Mouse (Mus musculus) 416B (cell line): ENCODE measurements at regions not wholly inside any gene's neighbourhood (a gene's known extent, or its start where the extent isn't known, plus 50 kb on each side); places are given as distances from the start of the nearest gene placed in this dataset.
"Not testable (repeated sequence)": the region's sequence is repeated elsewhere in the genome, so short reads cannot be mapped to it uniquely, and the experiment has no call there.

Experiments used
- DNase-seq: peaks from one replicate; pipeline ENCODE4 v3.0.0; 2011; ENCODE audit warnings: low read depth

DNA sequence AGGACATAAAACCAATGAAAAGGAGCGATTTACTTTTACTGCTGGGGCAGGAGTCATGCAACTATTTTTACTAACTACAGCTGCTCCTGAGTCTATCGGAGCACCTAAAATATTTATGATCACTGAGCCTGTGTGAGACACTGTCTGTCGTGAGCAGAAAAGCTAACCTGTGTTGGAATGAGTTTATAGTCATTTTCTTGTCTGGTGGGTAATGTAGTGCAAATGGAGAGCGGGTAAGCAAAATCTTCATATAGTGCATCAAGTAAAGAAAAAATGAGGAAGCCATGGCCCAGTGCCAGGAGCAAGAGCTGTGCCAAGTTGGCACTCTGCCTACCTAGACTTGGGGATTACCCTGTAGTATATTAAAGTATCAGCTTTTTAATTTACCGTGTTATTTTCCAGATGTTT, 1363.1 kb upstream of the Got2 start:
- DNase-seq: no peak

DNA sequence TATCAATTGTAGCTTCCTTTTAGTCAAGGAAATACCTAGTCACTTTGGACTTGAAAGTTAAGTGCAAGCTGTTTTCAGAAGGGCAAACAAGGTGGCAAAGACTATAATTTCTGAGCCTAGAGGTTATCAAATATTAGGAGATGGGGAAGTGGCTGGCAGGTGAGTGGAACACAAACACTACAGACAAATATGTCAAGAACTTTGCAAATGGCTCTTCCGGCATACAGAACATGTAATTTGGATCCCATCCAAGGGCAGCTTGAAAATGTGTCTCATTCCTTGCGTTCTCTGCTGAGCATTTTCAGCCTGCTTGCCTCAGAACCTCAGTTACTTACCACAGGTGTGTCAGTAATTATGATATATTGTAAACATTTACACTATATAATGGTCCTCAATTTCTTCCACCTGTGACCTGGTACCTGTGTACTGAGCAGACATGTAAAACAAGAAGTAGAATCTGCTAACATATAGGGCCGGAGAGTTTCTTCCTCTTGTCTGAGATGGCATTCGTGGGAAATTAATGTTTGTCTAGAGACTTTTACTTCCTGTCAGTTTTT, 1346.3 kb upstream of the Got2 start:
- no peak for DNase-seq

- DNase-seq: no peak
Measured at GRCm38 (mm10) chr8:97232619-97233376, 1344.5 kb upstream of the Got2 start.

GRCm38 (mm10) chr8:97231652-97232051, 1343.3 kb upstream of the Got2 start:
- no peak for DNase-seq

DNA sequence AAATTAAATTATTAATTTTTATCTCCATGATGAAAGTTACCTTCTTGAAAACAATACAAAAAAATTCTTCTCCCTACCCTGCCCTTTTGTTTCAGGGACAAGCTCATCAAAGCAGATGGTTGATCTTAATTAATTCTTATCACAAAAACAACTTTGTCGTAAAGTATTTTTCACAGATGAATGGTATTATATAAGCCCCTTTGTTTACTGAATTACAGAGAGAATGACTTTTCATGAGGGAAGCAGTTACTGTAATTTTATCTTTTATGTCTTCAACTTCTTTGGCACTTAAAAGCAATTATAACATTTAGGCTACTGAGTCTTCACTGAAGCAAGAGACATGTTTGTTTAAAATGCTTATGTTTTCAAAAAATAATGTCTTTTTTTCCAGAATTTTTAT, 1303.5 kb upstream of the Got2 start:
- DNase-seq: no peak

DNA sequence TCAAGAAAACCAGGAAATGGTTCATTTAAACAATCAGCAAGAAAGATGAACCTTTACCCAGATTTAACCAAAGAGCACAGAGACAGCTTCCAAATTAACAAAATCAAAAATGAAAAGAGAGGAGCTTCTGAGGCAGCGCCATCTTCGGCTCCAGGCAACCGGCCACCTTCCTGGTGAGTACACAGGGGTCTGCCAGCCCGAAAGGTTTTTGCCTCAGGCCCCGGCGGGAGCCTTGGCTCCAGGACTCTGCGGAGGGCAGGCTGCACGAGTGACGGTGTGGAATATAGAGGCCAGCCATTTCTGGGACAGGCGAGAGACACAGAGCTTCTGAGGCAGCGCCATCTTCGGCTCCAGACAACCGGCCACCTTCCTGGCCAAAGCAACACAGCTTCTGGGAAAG, 1295.5 kb upstream of the Got2 start:
- DNase-seq: not testable (repeated sequence)

- DNase-seq: not testable (repeated sequence)
Measured at GRCm38 (mm10) chr8:97182456-97182855, 1294.1 kb upstream of the Got2 start.
